Mouse (Mus musculus): Measurements from ENCODE around the gene Klk1b9.

DNA sequence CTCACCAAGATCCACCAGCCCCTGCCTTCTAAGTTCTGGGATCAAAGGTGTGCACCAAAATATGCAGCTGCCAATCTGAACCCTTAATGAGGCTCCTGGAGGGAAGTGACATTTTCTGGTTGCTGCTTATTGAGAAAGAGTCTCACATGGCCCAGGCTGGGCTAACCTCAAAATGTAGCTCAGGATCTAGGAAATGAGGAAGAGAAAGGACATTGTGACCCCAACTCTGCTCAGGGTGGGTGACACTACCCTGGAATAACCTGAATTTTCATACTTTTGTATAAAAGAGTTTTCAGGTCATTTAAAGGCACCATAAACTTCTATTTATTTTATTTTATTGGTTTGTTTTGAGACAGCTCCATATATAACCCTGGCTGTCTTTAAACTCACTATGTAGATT, 9.8 kb downstream of the Klk1b9 start:
- TF ChIP-seq CTCF (IDR thresholded peaks at IDR 0.05), result no peak
- TF ChIP-seq EP300 (IDR thresholded peaks at IDR 0.05), result no peak

Data from lung, postnatal 0 days (tissue).